Mouse (Mus musculus) lung, postnatal 25 days (tissue): ENCODE data around the gene Llcfc1.

Experiments
- DNase-seq: peaks from one replicate; pipeline ENCODE4 v3.0.0; 2022; ENCODE audit warnings: low spot score

Gene Llcfc1

DNA sequence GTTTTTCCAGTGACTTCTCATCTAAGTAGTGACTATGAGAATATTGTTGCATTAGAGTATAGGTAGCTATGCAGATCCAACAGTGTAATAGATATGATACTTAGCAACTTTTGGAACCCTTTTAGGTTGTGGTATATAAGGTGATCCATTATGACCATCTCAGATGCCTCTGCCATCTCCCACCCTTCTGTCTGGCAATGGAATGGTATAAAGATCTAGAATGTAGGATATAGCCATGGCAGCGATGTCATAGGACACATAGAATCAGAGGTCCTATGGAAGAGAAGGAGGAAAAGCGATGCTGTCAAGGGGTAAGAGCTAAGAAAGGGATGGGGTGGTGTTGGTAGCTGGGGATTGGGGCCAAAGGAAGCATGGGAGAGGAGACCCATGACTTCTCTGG is at the start of gene Llcfc1:
TSS of gene Llcfc1 (plus strand) at position 301 of the 400 bp plus-strand sequence.
- DNase-seq = no peak

GRCm38 (mm10) chr6:41635211-41635610 is 49.0 kb upstream of the Llcfc1 start:
- no peak for DNase-seq

GRCm38 (mm10) chr6:41636178-41636577 is 48.1 kb upstream of the Llcfc1 start, which contains the start of gene Trpv6:
Gene Trpv6, minus strand, starts transcription at chr6:41636405.
- peak; percentile 16 for DNase-seq

DNA sequence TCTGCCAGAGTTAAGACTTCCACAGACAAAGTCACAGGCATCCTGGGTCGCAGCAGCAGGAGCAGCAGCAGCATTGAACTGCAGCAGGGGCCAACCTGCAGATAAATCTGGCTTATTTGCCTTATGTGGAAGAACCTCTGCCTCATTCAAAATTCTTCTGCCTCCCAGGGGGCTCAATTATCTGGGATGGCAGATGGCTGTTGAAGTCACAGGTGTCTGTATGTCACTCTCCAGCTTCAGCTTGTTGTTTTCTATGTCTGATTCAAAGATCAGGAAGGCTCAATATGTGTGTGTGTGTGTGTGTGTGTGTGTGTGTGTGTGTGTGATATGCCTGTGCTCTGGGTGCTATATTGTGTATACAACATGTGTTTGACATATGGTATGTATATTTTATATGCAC is 46.8 kb upstream of the Llcfc1 start:
- DNase-seq = no peak

DNA sequence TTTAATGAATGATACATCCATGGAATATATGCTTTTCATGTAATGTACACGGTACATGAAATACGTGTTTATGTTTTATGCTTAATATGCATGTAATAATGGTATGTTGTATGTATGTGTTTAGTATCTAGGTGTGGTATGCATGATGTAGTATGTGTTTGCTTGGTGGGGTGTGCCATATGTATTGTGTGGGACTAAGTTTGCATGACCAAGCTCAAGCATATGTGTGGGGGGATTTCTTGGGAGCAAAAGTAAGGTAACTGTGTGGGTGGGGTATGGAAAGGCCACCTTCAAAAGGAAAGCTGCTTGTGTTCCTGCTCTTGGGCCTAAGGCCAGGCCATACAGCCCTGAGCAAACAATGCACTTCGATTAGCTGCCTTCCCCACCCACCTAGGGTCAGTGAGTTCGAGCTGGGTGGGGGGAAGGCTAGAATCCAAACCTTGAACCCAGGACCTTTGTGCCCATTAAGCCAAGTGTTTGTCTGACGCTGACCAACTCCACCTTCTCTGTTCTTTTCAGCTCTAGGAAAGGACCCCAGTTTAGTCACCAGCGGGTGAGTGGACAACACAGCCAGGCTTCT is 46.2 kb upstream of the Llcfc1 start:
- no peak for DNase-seq

DNA sequence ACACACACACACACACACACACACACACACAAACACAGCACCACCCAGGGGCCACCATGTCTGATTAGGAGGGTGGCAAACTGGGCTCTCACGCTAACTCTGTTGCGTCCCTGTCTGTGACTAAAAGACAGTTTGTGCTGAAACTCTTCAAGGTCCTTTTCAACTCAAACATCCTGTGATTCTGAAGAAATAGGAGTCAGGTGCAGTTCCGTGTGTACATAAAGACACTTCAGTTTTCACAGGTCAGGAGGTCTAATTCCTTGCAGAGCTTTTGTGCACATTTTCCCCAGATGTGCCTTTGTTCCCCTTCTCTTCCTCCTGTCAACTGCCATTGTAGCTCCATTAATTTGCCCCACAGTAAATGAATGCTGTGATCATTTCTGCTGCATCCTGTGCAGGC is 43.8 kb upstream of the Llcfc1 start:
- no peak for DNase-seq

DNA sequence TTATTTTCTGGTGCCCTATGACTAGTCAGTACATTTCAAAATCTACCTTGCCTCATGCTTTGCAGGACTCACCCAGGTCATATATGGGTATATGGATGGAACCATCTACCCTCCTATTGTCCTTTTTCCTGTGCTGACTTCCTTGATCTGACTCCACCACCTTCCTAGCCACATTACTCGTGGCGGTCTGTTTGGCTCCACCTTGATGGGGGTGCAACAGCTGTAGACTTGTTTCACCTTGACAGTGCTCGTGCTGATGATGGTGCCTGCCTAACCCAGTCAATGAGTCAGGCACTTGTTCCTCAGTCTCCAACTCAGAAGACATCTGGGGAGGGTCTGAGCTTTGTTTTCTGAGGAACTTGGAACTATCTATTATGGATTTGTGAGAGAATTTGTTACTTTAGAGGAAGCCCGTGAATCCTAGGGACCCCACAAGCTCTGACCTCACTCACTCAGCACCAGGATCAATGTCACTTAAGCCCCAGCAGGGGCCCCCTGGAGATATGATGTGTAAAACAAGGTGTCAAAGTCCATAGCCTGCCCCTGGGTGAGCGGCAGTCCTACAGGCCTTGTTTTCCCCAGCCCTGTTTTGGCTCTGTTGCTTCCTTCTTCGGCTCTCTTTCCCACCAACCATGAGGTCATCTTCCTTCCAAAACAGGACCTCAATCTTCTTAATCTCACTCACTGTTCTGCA is 42.9 kb upstream of the Llcfc1 start:
- no peak for DNase-seq

DNA sequence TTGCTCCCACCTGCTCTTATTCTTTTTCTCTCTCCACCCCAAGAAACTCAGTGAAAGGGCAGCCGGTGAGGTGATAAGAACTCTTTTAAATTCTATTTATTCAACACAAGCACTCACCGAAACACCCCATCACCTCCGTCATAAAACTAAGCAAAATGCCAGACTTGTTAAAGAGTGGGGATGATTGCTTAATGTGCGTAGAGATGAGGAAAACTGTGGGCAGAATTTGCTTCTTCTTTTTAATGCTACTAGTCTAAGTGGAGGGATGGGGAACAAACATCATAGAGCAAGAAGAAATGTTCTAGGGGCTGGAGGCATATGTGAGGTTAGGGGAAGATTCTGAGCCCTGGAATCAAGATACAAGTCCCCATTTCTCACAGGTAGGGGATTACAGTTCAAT is 41.5 kb upstream of the Llcfc1 start:
- DNase-seq = no peak

DNA sequence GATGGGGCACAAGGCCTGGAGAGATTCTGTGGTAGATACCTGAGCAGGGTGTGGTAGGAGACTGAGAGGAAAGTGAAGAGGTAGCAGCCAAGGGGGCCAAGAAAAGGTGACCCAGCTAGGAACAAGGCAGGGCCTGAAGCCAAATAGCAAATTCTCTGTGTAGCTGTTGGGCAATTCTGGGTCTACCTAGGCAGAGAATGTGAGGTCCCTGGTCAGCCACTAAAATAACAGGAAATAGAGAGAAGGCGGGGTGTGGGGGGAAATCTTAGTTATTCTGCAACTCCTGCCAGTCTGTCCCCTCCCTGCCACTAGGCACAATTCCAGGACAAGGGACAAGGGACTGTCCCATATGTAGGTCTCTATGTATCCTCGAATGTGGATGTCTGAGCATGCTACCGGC is 41.0 kb upstream of the Llcfc1 start:
- peak; percentile 66 for DNase-seq

- no peak for DNase-seq
These were observed 38.0 kb upstream of the Llcfc1 start for GRCm38 (mm10) chr6:41646220-41646619.

- no peak for DNase-seq
These were observed 37.6 kb upstream of the Llcfc1 start for GRCm38 (mm10) chr6:41646672-41647071.

DNA sequence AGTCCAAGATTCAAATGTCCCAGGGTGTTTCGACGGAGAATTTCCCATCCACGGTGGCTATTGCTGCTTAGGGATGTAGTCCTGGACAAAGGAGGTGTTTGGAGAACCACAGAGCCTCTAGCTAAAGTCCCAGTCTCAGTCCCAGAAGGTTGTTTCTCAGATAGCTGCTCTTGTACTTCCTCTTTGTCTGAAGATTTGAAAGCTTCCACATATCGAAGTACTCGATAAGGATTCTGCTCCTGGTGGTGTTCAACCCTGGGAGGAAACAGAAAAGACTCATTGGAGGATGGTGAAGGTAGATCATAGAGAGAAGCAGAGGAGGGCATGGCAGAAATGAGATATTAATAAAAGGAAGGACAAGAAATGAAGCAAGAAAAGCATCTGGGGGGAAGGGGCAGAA is 31.1 kb upstream of the Llcfc1 start:
- DNase-seq = no peak

GRCm38 (mm10) chr6:41654648-41655047 is 29.6 kb upstream of the Llcfc1 start:
- no peak for DNase-seq

DNA sequence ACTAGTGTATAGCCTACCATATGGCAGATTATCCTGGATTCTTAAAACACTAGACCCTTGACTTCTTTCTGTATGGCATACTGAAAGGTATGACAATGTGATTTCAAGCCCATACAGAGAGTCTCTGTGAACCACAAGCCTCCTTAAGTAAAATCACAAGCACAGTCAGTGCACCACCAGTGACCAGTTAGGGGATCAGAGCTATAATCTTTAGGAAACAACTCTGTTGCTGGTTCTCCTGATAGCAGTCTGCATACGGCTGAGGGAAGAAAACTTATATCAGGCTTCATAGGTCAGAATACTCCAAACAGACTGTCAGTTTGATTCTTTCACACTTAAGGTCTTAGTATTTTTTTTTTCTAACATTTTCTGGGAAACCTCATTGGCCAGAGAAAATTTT is 25.7 kb upstream of the Llcfc1 start:
- DNase-seq = no peak

DNA sequence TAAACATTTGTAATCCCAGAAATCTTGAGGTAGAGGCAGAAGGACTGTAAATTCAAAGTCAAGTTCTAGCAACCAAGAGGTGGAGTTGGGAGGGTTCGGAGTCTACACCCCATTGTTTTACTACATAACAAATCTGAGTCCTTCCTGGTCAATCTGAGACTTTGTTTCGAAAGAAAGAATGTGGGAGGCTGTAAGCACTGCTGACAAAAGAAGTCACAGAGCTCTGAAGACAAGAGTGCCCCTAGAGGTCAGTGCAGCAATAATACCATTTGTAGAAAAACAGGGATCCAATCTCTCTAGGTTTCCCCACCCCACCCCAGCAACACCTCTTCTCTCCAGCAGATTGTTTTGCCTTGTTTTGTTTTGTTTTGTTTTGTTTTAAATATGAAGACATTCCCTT is 21.9 kb upstream of the Llcfc1 start:
- peak; percentile 34 for DNase-seq

GRCm38 (mm10) chr6:41676530-41676929 is 7.7 kb upstream of the Llcfc1 start:
- DNase-seq = no peak

DNA sequence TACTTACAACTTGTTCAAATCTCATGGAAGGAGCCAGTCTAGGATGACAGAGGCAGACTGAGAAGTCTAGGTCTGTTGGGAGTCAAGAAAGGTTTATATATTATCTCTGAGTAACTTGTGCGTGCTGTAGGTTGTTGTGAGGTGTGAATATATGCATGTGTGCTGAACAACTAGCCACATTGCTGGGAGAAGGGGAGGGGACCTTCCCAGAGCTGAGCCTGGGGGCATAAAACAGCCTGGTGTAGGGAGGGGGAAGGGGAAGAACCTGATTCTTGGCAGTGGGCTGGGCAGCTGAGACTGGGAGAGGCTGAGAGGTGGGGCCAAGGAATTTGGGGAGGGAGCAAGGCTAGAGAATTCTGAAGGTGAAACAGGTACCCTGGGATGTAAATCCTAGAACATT is 3.6 kb upstream of the Llcfc1 start, which contains the start of gene Trpv5:
TSS of gene Trpv5 (minus strand) at position 101 of the 400 bp plus-strand sequence.
- no peak for DNase-seq

DNA sequence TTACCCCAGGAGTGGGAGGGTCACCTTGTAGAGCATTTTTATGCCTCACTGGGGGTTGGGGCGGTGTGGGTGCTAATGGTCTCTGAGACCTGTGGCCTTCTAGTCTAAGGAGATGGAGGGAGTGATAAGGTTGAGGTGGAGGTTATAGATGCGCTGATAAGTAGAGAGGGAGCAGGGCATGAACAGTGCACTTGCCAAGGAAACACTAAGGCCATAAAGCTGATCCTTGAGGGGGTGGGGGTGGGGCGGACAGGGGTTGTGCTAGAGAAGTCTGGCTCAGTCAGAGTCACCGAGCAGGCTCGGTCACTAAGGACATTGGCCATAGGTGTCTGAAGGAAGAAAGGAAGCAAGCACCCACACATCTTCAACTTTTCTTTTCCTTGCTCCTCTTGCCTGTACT is 2.6 kb upstream of the Llcfc1 start:
- no peak for DNase-seq

DNA sequence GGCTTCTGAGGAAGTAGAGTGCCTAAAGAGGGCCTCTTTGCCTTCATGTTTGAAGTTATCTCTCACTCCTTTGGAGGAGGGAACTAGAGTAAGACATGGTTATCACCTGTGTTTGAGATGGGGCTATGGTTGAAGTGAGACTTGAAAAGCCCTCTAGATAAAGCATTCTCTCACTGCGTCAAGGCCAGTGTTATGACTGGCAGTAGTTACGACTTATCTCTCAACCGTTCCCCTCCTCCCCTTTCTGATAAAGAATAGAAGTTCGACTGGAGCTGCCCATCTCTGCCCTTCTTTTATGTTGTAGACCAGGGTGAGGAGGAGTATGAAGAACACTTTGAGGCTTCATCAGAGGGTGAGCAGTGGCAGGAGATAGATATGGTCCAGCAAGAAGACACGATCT is 680 bp downstream of the Llcfc1 start:
- DNase-seq = no peak

GRCm38 (mm10) chr6:41685596-41685995 is 1.4 kb downstream of the Llcfc1 start:
- DNase-seq = no peak

DNA sequence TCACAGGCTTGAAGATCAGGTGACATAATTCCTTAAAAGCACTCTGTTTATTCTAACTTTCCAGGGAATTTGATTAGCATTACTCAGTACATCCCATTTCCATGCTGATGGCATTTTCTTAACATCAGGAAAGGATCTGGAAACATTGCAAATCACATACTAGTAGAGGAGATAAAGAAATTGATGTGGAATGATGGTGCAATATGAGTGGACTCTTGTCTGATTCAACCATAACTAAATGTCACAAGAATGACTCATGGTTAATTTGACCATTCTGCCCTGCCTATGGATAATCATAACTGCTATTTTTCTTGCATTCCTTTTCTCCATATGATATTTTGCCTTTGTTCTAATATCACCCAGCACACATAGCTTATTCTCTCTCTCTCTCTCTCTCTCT is 8.0 kb downstream of the Llcfc1 start:
- no peak for DNase-seq

GRCm38 (mm10) chr6:41694407-41694806 is 10.2 kb downstream of the Llcfc1 start:
- DNase-seq = no peak

DNA sequence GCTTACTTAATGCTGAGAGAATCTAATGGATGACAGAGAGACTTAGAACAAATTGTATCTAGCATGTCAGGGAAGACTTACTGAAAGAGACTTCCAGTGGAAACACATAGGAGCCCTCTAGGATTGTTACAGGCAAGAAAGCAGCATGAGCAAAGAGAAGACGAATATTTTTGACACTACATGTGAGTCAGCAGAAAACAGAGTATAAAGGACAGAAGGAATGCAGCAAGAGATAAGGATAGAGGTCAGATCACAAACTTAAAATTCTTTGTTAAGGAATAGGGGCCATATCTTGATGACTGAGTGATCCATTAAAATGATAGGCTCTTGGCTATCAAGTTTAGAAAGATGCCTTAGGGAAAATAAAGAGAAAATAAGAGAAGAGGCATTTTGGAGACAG is 17.0 kb downstream of the Llcfc1 start:
- no peak for DNase-seq

DNA sequence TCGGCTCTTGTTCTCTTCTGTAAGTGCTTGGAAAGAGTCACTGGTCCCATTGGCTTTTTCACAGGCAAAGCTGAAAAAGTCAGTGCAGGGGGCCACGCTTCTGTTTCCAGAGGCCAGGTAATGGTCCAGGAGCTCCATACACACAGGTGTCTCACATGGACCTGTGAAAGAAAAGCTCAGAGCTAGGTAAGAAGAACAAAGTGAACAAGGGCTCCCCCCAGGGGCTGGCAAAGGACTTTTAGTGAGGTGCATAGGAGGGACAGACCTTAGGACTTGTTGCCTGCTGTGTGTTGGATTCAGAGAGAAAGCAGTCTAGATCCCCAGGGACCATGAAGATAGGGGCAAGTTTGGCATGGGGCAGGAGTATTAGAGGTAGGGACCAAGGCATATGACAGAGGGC is 18.7 kb downstream of the Llcfc1 start:
- peak; percentile 6 for DNase-seq
